Mouse (Mus musculus) forebrain, embryonic 13.5 days (tissue): Measurements from ENCODE around the gene Csn2. TPM values are rescaled to one million over a fixed set of nuclear protein-coding genes. Genes with fewer than 3 reads are reported as not detected.

Source experiments
- ATAC-seq: fragments of 200-750 bp; cut with Nextera tagmentation; 2 replicates; pipeline ENCODE4 v1.8.0; 2017
- H3K27ac ChIP-seq: fragments of 300-500 bp; sonication (generic); 2 replicates; pipeline ENCODE4 v1.5.1; 2015; ENCODE audit warnings: inconsistent platforms, mild to moderate bottlenecking, moderate library complexity
- H3K27me3 ChIP-seq: fragments of 300-500 bp; sonication (generic); 2 replicates; pipeline ENCODE4 v1.6.1; 2015; ENCODE audit warnings: mild to moderate bottlenecking, inconsistent platforms
- H3K36me3 ChIP-seq: fragments of 300-500 bp; sonication (generic); 2 replicates; pipeline ENCODE4 v1.6.1; 2015; ENCODE audit warnings: mild to moderate bottlenecking, inconsistent platforms; ENCODE audit not compliant: poor library complexity, severe bottlenecking
- H3K4me1 ChIP-seq: fragments of 300-500 bp; sonication (generic); 2 replicates; pipeline ENCODE4 v1.6.1; 2015; ENCODE audit warnings: inconsistent platforms
- H3K4me2 ChIP-seq: fragments of 300-500 bp; sonication (generic); 2 replicates; pipeline ENCODE4 v1.6.1; 2015; ENCODE audit warnings: inconsistent platforms, mild to moderate bottlenecking, moderate library complexity
- H3K4me3 ChIP-seq: fragments of 300-500 bp; sonication (generic); 2 replicates; pipeline ENCODE4 v1.5.1; 2015; ENCODE audit warnings: mild to moderate bottlenecking, inconsistent platforms
- H3K9ac ChIP-seq: fragments of 300-500 bp; sonication (generic); 2 replicates; pipeline ENCODE4 v1.6.1; 2015; ENCODE audit warnings: mild to moderate bottlenecking, inconsistent platforms
- H3K9me3 ChIP-seq: fragments of 300-500 bp; sonication (generic); replicated peaks from 2 replicates; pipeline ENCODE4 v1.6.1; 2016; ENCODE audit warnings: inconsistent platforms
- WGBS: fragments of 180-500 bp; shearing (Covaris S2); methylation state at CpG from one replicate; pipeline ENCODE4 v1.1.7; 2015; 5-methylcytosine and 5-hydroxymethylcytosine counted together
- polyA plus RNA-seq: library from polyadenylated mRNA; unstranded; fragments of >200 nt; fragmentation: Nextera tagmentation; extraction: Ambion mirVana; gene quantifications from 2 replicates; pipeline ENCODE4 v1.2.1, GENCODE M21; 2015

The Csn2 gene
- polyA plus RNA-seq: not detected in 2 replicates

DNA sequence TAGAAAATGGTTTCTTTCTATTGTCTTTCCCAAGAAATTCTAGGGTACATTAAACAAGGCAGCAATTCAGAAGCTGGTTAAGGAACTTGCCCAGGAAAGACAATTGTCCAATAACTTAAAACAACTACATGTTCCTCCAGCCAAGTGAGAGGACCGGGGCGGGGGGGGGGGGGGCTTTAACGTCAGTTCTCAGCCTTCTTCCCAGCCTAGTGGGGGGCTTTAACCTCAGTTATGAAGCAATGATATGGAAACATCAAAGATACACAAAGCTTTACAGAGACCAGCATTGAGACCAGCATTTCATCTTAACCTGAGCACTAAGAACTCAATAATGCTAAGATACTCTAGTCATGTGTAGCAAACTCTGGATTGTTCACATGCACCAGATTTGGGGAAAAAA lies at the start of gene Csn2:
TSS of gene Csn2 (minus strand) at position 101 of the 400 bp plus-strand sequence.
- H3K36me3 ChIP-seq: no peaks in the 10 kb centered on the region
- no peaks in the 10 kb centered on the region for H3K27me3 ChIP-seq
- ATAC-seq: no peak
- no peak within 1 kb of the TSS for H3K4me3 ChIP-seq
- no peak within 1 kb of the TSS for H3K4me2 ChIP-seq
- H3K9me3 ChIP-seq: no peaks in the 10 kb centered on the region
- 63% methylated on average over 3 of the region's 3 CpGs for WGBS
- no peaks in the 10 kb centered on the region for H3K4me1 ChIP-seq
- no peak within 1 kb of the TSS for H3K9ac ChIP-seq
- H3K27ac ChIP-seq: no peak within 1 kb of the TSS

DNA sequence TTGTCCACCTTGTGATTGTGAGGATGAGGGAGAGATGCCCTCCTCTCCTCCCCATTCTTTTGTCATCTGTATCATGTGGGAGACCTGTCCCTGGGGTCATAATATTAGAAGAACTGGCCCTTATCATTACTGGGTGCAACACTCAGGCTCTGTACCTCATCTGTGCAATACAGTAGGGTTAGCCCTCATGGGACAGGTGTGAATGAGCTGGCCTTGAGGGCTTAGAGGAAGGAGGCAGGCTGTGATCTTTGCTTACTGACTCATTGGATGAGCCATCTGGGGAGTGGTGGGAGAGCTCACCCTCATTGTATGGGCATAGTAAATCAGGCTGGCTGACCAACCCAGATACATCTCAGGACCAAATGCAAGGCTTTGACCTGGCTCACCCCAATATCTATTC lies 35.4 kb upstream of the Csn2 start:
- Histone ChIP-seq H3K36me3 (no peaks in the 10 kb centered on the region), H3K9me3 (no peaks in the 10 kb centered on the region), H3K9ac (no peak overlapping the region), H3K4me3 (no peak overlapping the region), H3K4me1 (no peaks in the 10 kb centered on the region), H3K4me2 (no peak overlapping the region), H3K27me3 (no peaks in the 10 kb centered on the region), H3K27ac (no peak overlapping the region)
- ATAC-seq: no peak

DNA sequence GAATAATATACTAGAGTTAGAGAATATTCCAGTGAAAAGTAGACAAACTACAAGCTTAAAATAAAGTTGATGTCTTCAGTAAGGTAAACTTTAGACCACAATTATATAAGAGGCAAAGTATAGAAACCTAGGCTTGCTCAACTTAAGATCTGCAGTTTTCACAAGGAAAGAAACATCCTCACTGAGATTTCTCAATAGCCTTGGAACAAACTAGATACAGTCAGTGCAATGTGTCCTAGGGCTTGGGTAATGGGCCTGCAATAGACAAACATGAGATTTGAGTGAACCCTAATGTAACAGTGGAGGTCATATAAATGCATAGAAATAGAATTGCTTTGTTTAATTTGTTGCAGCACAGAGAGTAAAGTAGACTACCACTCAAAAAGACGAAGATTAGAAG lies 6.5 kb upstream of the Csn2 start:
- Histone ChIP-seq H3K27me3 (no peaks in the 10 kb centered on the region), H3K9me3 (no peaks in the 10 kb centered on the region), H3K27ac (no peak overlapping the region), H3K9ac (no peak overlapping the region), H3K36me3 (no peaks in the 10 kb centered on the region), H3K4me1 (no peaks in the 10 kb centered on the region), H3K4me2 (no peak overlapping the region), H3K4me3 (no peak overlapping the region)
- 73% methylated on average over 1 of the region's 1 CpGs for WGBS
- ATAC-seq: no peak

DNA sequence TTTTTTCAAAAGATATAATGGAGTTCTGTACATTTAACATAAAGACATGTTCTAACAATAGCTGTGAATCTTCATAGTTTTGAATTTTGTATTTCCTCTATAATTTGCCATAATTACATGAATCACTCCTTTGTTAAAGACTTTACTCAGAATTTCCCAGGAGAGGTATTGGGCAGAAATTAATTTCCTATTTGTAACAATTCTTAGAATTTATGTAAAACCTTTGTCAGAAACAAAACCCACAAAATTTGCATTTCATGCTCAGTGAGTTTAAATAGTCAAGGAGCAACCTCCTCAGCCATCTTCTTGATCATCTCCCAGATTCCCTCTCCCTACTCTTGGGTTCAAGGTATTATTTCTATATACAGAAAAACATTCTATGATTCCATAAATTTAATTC lies 33.5 kb downstream of the Csn2 start, which contains the start of gene Csn1s1:
TSS of gene Csn1s1 (plus strand) at position 301 of the 400 bp plus-strand sequence.
- ATAC-seq: no peak
- H3K4me1 ChIP-seq: no peaks in the 10 kb centered on the region
- H3K27me3 ChIP-seq: no peaks in the 10 kb centered on the region
- no peak within 1 kb of the TSS for H3K9ac ChIP-seq
- H3K4me2 ChIP-seq: no peak within 1 kb of the TSS
- no peak within 1 kb of the TSS for H3K4me3 ChIP-seq
- H3K36me3 ChIP-seq: no peaks in the 10 kb centered on the region
- no peak within 1 kb of the TSS for H3K27ac ChIP-seq
- H3K9me3 ChIP-seq: no peaks in the 10 kb centered on the region

DNA sequence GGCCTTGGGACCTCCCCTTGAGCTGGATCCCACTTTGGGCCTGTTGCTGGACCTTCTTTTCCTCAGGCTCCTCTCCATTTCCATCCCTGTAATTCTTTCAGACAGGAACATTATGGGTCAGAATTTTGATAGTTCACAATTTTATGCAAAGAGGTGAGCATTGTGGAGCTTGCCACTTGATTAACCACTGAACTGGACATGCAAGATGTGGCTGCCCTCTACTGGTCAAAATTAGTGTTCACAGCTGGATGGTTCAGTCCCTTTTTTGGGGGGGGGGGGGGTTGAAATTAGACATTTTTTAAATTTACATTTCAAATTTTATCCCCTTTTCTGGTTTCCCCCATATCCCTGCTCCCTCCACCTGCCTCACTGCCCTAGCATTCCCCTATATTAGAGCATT lies 56.6 kb downstream of the Csn2 start:
- no peak overlapping the region for H3K4me3 ChIP-seq
- no peak for ATAC-seq
- no peaks in the 10 kb centered on the region for H3K27me3 ChIP-seq
- no peaks in the 10 kb centered on the region for H3K36me3 ChIP-seq
- no peak overlapping the region for H3K4me2 ChIP-seq
- H3K9ac ChIP-seq: no peak overlapping the region
- no peaks in the 10 kb centered on the region for H3K4me1 ChIP-seq
- no peak overlapping the region for H3K27ac ChIP-seq
- H3K9me3 ChIP-seq: no peaks in the 10 kb centered on the region

Other genes starting within 250 kb of the Csn2 start
- gene Ugt2a2, start 217.4 kb downstream of the Csn2 start, polyA plus RNA-seq: not detected in 2 replicates
- not detected in 2 replicates for gene Gm43638, start 212.8 kb downstream of the Csn2 start, polyA plus RNA-seq
- not detected in 2 replicates for gene Ugt2a1, start 208.8 kb downstream of the Csn2 start, polyA plus RNA-seq
- not detected in 2 replicates for gene Sult1b1, start 161.4 kb downstream of the Csn2 start, polyA plus RNA-seq
- gene Sult1d1, start 130.6 kb downstream of the Csn2 start, polyA plus RNA-seq: not detected in 2 replicates
- not detected in 2 replicates for gene Sult1e1, start 108.0 kb downstream of the Csn2 start, polyA plus RNA-seq
- not detected in 2 replicates for gene Csn1s1, start 33.4 kb downstream of the Csn2 start, polyA plus RNA-seq
- gene Csn1s2a, start 74.9 kb upstream of the Csn2 start, polyA plus RNA-seq: not detected in 2 replicates
- not detected in 2 replicates for gene Csn1s2b, start 108.5 kb upstream of the Csn2 start, polyA plus RNA-seq
- gene Prr27, start 126.1 kb upstream of the Csn2 start, polyA plus RNA-seq: not detected in 2 replicates
- not detected in 2 replicates for gene Odam, start 185.4 kb upstream of the Csn2 start, polyA plus RNA-seq
- gene Csn3, start 225.9 kb upstream of the Csn2 start, polyA plus RNA-seq: not detected in 2 replicates